Mouse (Mus musculus): ENCODE measurements around the gene Rundc3a. TPM values are rescaled to one million over a fixed set of nuclear protein-coding genes. Genes with fewer than 3 reads are reported as not detected.

The Rundc3a gene
- polyA plus RNA-seq, 1 experiment = 2.8 TPM

DNA sequence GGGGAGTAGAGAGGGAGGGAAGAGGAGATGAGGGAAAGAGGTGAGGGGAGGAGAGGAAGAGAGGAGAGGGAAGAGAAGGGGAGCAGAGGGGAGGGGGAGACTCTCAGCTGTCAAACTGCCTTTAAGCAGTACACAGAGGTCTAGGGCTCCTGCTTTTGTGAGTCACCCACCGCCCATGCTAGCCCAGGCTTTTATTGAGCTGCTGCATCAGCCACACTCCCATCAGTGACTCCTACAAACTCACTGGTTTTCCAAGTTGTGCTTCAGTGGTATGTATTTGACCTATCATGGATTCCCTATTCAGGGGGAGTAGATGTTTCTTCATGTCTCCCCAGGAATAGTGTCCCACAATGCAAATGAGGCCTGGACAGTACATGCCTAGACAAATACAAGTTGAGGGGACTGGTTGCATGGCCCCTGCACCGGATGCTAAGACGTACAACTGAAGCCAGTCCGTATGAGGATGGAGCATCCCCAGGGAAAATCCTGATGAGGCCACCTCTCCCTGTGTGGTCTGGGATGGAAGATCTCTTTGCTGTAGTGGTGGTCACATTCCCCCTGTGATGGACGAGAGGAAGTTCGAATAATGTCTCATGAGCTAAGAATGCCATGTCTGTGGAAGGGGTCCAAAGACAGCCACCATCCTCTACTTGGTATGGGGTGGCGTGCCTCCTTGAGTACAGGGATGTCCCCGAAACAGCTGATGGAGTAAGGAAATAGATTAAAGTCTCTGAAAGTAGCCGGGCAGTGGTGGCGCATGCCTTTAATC lies 22.0 kb downstream of the Rundc3a start:
- DNase-seq = no peak
- H3K4me1 ChIP-seq (ENCODE audit: control insufficient read depth, insufficient read depth, low read length) = no peaks in the 10 kb centered on the region
- TF ChIP-seq CTCF (IDR thresholded peaks at IDR 0.05; ENCODE audit: insufficient read depth, low read length) (no peak), POLR2A (IDR thresholded peaks at IDR 0.05; ENCODE audit: borderline replicate concordance, extremely low read depth, low read depth, low read length) (no peak)
- WGBS = 69% methylated on average over 10 of the region's 10 CpGs
- H3K4me3 ChIP-seq (replicated peaks; ENCODE audit: extremely low read depth, low read depth, low read length) = no peak overlapping the region

DNA sequence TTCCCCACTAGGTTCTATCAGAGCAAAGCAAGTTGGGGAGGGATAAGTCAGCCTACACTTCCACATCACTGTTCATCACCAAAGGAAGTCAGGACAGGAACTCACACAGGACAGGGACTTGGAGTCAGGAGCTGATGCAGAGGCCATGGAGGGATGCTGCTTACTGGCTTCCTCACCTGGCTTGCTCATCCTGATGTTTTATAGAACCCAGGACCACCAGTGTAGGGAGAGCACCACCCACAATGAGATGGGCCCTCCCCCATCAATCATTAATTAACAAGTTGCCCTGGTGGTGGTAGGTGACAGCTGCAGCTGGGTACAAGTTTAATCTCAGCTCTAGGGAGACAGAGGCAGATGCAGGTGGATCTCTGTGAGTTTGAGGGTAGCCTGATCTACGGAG lies 24.0 kb downstream of the Rundc3a start:
- Histone ChIP-seq H3K4me1 (ENCODE audit: control insufficient read depth, insufficient read depth, low read length) (no peaks in the 10 kb centered on the region), H3K4me3 (replicated peaks; ENCODE audit: extremely low read depth, low read depth, low read length) (no peak overlapping the region)
- WGBS = 84% methylated on average over 1 of the region's 1 CpGs
- DNase-seq = no peak
- no peak for TF ChIP-seq POLR2A (IDR thresholded peaks at IDR 0.05; ENCODE audit: borderline replicate concordance, extremely low read depth, low read depth, low read length)
- no peak for TF ChIP-seq CTCF (IDR thresholded peaks at IDR 0.05; ENCODE audit: insufficient read depth, low read length)

DNA sequence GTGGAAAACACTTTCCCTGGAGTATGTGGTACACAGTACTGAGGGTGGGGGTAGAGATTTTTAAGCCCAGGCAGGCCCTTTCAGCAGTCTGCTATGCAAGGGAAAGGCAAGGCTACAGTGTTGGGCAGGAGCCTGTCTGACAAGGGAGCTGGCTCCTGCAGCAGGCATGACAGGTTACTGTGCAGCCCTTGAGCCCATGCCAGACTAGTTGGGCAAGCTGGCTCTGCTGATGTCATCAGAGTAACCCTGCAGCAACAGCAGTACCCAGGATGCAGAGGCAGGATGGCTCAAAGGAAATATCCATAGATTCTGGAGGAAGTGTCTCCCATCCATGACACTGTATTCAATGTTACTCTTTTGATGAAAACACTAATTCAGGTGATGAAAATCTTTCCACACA lies 25.7 kb downstream of the Rundc3a start:
- Histone ChIP-seq H3K4me1 (ENCODE audit: control insufficient read depth, insufficient read depth, low read length) (no peaks in the 10 kb centered on the region), H3K4me3 (replicated peaks; ENCODE audit: extremely low read depth, low read depth, low read length) (no peak overlapping the region)
- no peak for DNase-seq
- TF ChIP-seq POLR2A (IDR thresholded peaks at IDR 0.05; ENCODE audit: borderline replicate concordance, extremely low read depth, low read depth, low read length) (no peak), CTCF (IDR thresholded peaks at IDR 0.05; ENCODE audit: insufficient read depth, low read length) (no peak)

- 43% methylated on average over 8 of the region's 8 CpGs for WGBS
Observed at GRCm38 (mm10) chr11:102421559-102421958, 28.4 kb downstream of the Rundc3a start.

GRCm38 (mm10) chr11:102424666-102425065 lies 31.5 kb downstream of the Rundc3a start:
- H3K4me3 ChIP-seq (replicated peaks; ENCODE audit: extremely low read depth, low read depth, low read length) = no peak overlapping the region
- peaks cover 7% of the 10 kb centered on the region for H3K4me1 ChIP-seq (ENCODE audit: control insufficient read depth, insufficient read depth, low read length)
- DNase-seq = no peak
- WGBS = 85% methylated on average over 6 of the region's 6 CpGs
- no peak for TF ChIP-seq CTCF (IDR thresholded peaks at IDR 0.05; ENCODE audit: insufficient read depth, low read length)
- TF ChIP-seq POLR2A (IDR thresholded peaks at IDR 0.05; ENCODE audit: borderline replicate concordance, extremely low read depth, low read depth, low read length) = no peak

More at GRCm38 (mm10) chr11:102421559-102421958, 28.4 kb downstream of the Rundc3a start:
- H3K4me1 ChIP-seq (ENCODE audit: control insufficient read depth, insufficient read depth, low read length) = peaks cover 5% of the 10 kb centered on the region
- TF ChIP-seq POLR2A (IDR thresholded peaks at IDR 0.05; ENCODE audit: borderline replicate concordance, extremely low read depth, low read depth, low read length) (no peak), CTCF (IDR thresholded peaks at IDR 0.05; ENCODE audit: insufficient read depth, low read length) (no peak)
- no peak overlapping the region for H3K4me3 ChIP-seq (replicated peaks; ENCODE audit: extremely low read depth, low read depth, low read length)
- DNase-seq = no peak

- WGBS = 61% methylated on average over 8 of the region's 8 CpGs
- Histone ChIP-seq H3K4me1 (ENCODE audit: control insufficient read depth, insufficient read depth, low read length) (peaks cover 10% of the 10 kb centered on the region), H3K4me3 (replicated peaks; ENCODE audit: extremely low read depth, low read depth, low read length) (no peak overlapping the region)
- no peak for DNase-seq
- TF ChIP-seq POLR2A (IDR thresholded peaks at IDR 0.05; ENCODE audit: borderline replicate concordance, extremely low read depth, low read depth, low read length) (no peak), CTCF (IDR thresholded peaks at IDR 0.05; ENCODE audit: insufficient read depth, low read length) (no peak)
Observed at GRCm38 (mm10) chr11:102425555-102426316, 32.5 kb downstream of the Rundc3a start.

DNA sequence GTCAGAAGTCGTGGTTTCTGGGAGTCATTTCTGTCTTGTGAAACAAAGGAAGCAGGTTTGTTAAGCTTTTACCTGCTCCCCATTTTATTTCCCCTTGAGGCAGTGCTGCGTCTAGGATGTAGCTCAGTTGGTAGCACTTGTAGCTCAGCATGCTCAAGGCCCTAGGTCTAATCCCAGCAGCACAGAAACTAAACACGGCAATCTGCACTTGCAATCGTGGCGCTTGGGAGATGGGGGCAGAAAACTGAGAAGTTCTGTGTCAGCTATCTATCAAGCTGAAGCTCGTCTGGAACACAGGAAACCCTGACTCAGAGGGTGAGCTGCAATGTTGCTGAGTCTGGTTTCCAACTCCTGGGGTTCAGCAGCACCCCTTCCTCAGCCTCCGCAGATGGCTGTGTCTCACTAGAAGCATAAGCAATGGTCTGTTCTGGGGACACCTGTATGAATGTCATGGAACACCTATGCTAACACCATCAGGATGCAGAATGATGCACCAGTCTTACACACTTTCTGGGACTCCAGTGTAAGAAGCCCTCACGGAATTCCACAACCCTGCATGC lies 35.9 kb downstream of the Rundc3a start:
- Histone ChIP-seq H3K4me1 (ENCODE audit: control insufficient read depth, insufficient read depth, low read length) (peaks cover 21% of the 10 kb centered on the region), H3K4me3 (replicated peaks; ENCODE audit: extremely low read depth, low read depth, low read length) (no peak overlapping the region)
- WGBS = 58% methylated on average over 8 of the region's 8 CpGs
- DNase-seq = no peak
- TF ChIP-seq CTCF (IDR thresholded peaks at IDR 0.05; ENCODE audit: insufficient read depth, low read length) (no peak), POLR2A (IDR thresholded peaks at IDR 0.05; ENCODE audit: borderline replicate concordance, extremely low read depth, low read depth, low read length) (no peak)

GRCm38 (mm10) chr11:102429551-102429950 lies 36.3 kb downstream of the Rundc3a start:
- peak overlapping the region; percentile 99 for H3K4me3 ChIP-seq (replicated peaks; ENCODE audit: extremely low read depth, low read depth, low read length)
- WGBS = 27% methylated on average over 3 of the region's 3 CpGs
- no peak for DNase-seq
- no peak for TF ChIP-seq POLR2A (IDR thresholded peaks at IDR 0.05; ENCODE audit: borderline replicate concordance, extremely low read depth, low read depth, low read length)
- TF ChIP-seq CTCF (IDR thresholded peaks at IDR 0.05; ENCODE audit: insufficient read depth, low read length) = no peak
- H3K4me1 ChIP-seq (ENCODE audit: control insufficient read depth, insufficient read depth, low read length) = peaks cover 21% of the 10 kb centered on the region

GRCm38 (mm10) chr11:102430121-102431017 lies 37.2 kb downstream of the Rundc3a start, which contains the start of gene Grn:
Grn (plus strand) TSS chr11:102430315.
- TF ChIP-seq CTCF (IDR thresholded peaks at IDR 0.05; ENCODE audit: insufficient read depth, low read length) (no peak), POLR2A (IDR thresholded peaks at IDR 0.05; ENCODE audit: borderline replicate concordance, extremely low read depth, low read depth, low read length) (peak; percentile 77; the same call in 1 of the 2 replicates)
- DNase-seq = peak; percentile 86
- peaks cover 16% of the 10 kb centered on the region for H3K4me1 ChIP-seq (ENCODE audit: control insufficient read depth, insufficient read depth, low read length)
- under 1% methylated on average over 29 of the region's 29 CpGs for WGBS
- H3K4me3 ChIP-seq (replicated peaks; ENCODE audit: extremely low read depth, low read depth, low read length) = peak within 1 kb of the TSS; percentile 99

Measured in lung, adult 2 months (tissue).